Mouse (Mus musculus): ENCODE data around the gene 1700029I15Rik. TPM values are rescaled to one million over a fixed set of nuclear protein-coding genes. Genes with fewer than 3 reads are reported as not detected.

The 1700029I15Rik gene
- polyA plus RNA-seq, 1 experiment: 2.0 TPM

- 95% methylated on average over 10 of the region's 10 CpGs for WGBS
- Histone ChIP-seq H3K4me3 (ENCODE audit: extremely low read depth, insufficient read depth, insufficient read length) (no peak overlapping the region), H3K27ac (ENCODE audit: insufficient read depth, low read length) (no peak overlapping the region), H3K27me3 (ENCODE audit: control insufficient read depth, insufficient read depth, low read length) (no peaks in the 10 kb centered on the region), H3K36me3 (ENCODE audit: control insufficient read depth, insufficient read depth, low read length) (peaks cover 46% of the 10 kb centered on the region), H3K4me1 (ENCODE audit: control insufficient read depth, insufficient read depth, insufficient read length) (no peaks in the 10 kb centered on the region)
- no peak for DNase-seq (ENCODE audit: low read depth in 1 of 2, low spot score in 2 of 2)
- TF ChIP-seq POLR2A (IDR thresholded peaks at IDR 0.05; ENCODE audit: low read depth, low read length) (no peak), CTCF (IDR thresholded peaks at IDR 0.05; ENCODE audit: extremely low read depth, insufficient read depth, insufficient read length, insufficient replicate concordance) (no peak)
Measured at GRCm38 (mm10) chr2:92411705-92412104, 29.4 kb downstream of the 1700029I15Rik start.

- no peak for TF ChIP-seq CTCF (IDR thresholded peaks at IDR 0.05; ENCODE audit: extremely low read depth, insufficient read depth, insufficient read length, insufficient replicate concordance)
- TF ChIP-seq POLR2A (IDR thresholded peaks at IDR 0.05; ENCODE audit: low read depth, low read length): no peak
- H3K4me3 ChIP-seq (ENCODE audit: extremely low read depth, insufficient read depth, insufficient read length): no peak overlapping the region
- H3K27me3 ChIP-seq (ENCODE audit: control insufficient read depth, insufficient read depth, low read length): no peaks in the 10 kb centered on the region
- WGBS: 87% methylated on average over 7 of the region's 7 CpGs
- H3K4me1 ChIP-seq (ENCODE audit: control insufficient read depth, insufficient read depth, insufficient read length): no peaks in the 10 kb centered on the region
- no peak for DNase-seq (ENCODE audit: low read depth in 1 of 2, low spot score in 2 of 2)
- peaks cover 14% of the 10 kb centered on the region for H3K36me3 ChIP-seq (ENCODE audit: control insufficient read depth, insufficient read depth, low read length)
- H3K27ac ChIP-seq (ENCODE audit: insufficient read depth, low read length): no peak overlapping the region
Measured at GRCm38 (mm10) chr2:92421723-92422387, 39.5 kb downstream of the 1700029I15Rik start.

GRCm38 (mm10) chr2:92422388-92423135 is 40.2 kb downstream of the 1700029I15Rik start:
- Histone ChIP-seq H3K4me1 (ENCODE audit: control insufficient read depth, insufficient read depth, insufficient read length) (no peaks in the 10 kb centered on the region), H3K27me3 (ENCODE audit: control insufficient read depth, insufficient read depth, low read length) (no peaks in the 10 kb centered on the region), H3K36me3 (ENCODE audit: control insufficient read depth, insufficient read depth, low read length) (peaks cover 12% of the 10 kb centered on the region), H3K27ac (ENCODE audit: insufficient read depth, low read length) (no peak overlapping the region), H3K4me3 (ENCODE audit: extremely low read depth, insufficient read depth, insufficient read length) (no peak overlapping the region)
- DNase-seq (ENCODE audit: low read depth in 1 of 2, low spot score in 2 of 2): no peak
- WGBS: 44% methylated on average over 10 of the region's 10 CpGs
- no peak for TF ChIP-seq CTCF (IDR thresholded peaks at IDR 0.05; ENCODE audit: extremely low read depth, insufficient read depth, insufficient read length, insufficient replicate concordance)
- TF ChIP-seq POLR2A (IDR thresholded peaks at IDR 0.05; ENCODE audit: low read depth, low read length): no peak

- DNase-seq (ENCODE audit: low read depth in 1 of 2, low spot score in 2 of 2): no peak
- no peaks in the 10 kb centered on the region for H3K27me3 ChIP-seq (ENCODE audit: control insufficient read depth, insufficient read depth, low read length)
- H3K36me3 ChIP-seq (ENCODE audit: control insufficient read depth, insufficient read depth, low read length): peaks cover 11% of the 10 kb centered on the region
- H3K4me3 ChIP-seq (ENCODE audit: extremely low read depth, insufficient read depth, insufficient read length): no peak overlapping the region
- 89% methylated on average over 9 of the region's 9 CpGs for WGBS
- peak overlapping the region; percentile 67; the same call in 1 of the 2 replicates for H3K27ac ChIP-seq (ENCODE audit: insufficient read depth, low read length)
- no peak for TF ChIP-seq CTCF (IDR thresholded peaks at IDR 0.05; ENCODE audit: extremely low read depth, insufficient read depth, insufficient read length, insufficient replicate concordance)
- H3K4me1 ChIP-seq (ENCODE audit: control insufficient read depth, insufficient read depth, insufficient read length): no peaks in the 10 kb centered on the region
Measured at GRCm38 (mm10) chr2:92423156-92423555, 40.8 kb downstream of the 1700029I15Rik start.

- H3K36me3 ChIP-seq (ENCODE audit: control insufficient read depth, insufficient read depth, low read length): peaks cover 11% of the 10 kb centered on the region
- peak in 1 of 2 experiments; percentile 23 for DNase-seq (ENCODE audit: low read depth in 1 of 2, low spot score in 2 of 2)
- no peak overlapping the region for H3K4me3 ChIP-seq (ENCODE audit: extremely low read depth, insufficient read depth, insufficient read length)
- peak overlapping the region; percentile 67 for H3K27ac ChIP-seq (ENCODE audit: insufficient read depth, low read length)
- H3K4me1 ChIP-seq (ENCODE audit: control insufficient read depth, insufficient read depth, insufficient read length): no peaks in the 10 kb centered on the region
- 64% methylated on average over 9 of the region's 9 CpGs for WGBS
- TF ChIP-seq POLR2A (IDR thresholded peaks at IDR 0.05; ENCODE audit: low read depth, low read length) (no peak), CTCF (IDR thresholded peaks at IDR 0.05; ENCODE audit: extremely low read depth, insufficient read depth, insufficient read length, insufficient replicate concordance) (no peak)
- no peaks in the 10 kb centered on the region for H3K27me3 ChIP-seq (ENCODE audit: control insufficient read depth, insufficient read depth, low read length)
Measured at GRCm38 (mm10) chr2:92423702-92424461, 41.5 kb downstream of the 1700029I15Rik start.

- H3K4me3 ChIP-seq (ENCODE audit: extremely low read depth, insufficient read depth, insufficient read length): no peak overlapping the region
- peak overlapping the region; percentile 67; the same call in 1 of the 2 replicates for H3K27ac ChIP-seq (ENCODE audit: insufficient read depth, low read length)
- TF ChIP-seq CTCF (IDR thresholded peaks at IDR 0.05; ENCODE audit: extremely low read depth, insufficient read depth, insufficient read length, insufficient replicate concordance) (no peak), POLR2A (IDR thresholded peaks at IDR 0.05; ENCODE audit: low read depth, low read length) (no peak)
- no peaks in the 10 kb centered on the region for H3K27me3 ChIP-seq (ENCODE audit: control insufficient read depth, insufficient read depth, low read length)
- no peaks in the 10 kb centered on the region for H3K4me1 ChIP-seq (ENCODE audit: control insufficient read depth, insufficient read depth, insufficient read length)
- no peak for DNase-seq (ENCODE audit: low read depth in 1 of 2, low spot score in 2 of 2)
- peaks cover 9% of the 10 kb centered on the region for H3K36me3 ChIP-seq (ENCODE audit: control insufficient read depth, insufficient read depth, low read length)
- 84% methylated on average over 9 of the region's 9 CpGs for WGBS
Measured at GRCm38 (mm10) chr2:92424462-92425308, 42.3 kb downstream of the 1700029I15Rik start.
